In the genomic region with DNA sequence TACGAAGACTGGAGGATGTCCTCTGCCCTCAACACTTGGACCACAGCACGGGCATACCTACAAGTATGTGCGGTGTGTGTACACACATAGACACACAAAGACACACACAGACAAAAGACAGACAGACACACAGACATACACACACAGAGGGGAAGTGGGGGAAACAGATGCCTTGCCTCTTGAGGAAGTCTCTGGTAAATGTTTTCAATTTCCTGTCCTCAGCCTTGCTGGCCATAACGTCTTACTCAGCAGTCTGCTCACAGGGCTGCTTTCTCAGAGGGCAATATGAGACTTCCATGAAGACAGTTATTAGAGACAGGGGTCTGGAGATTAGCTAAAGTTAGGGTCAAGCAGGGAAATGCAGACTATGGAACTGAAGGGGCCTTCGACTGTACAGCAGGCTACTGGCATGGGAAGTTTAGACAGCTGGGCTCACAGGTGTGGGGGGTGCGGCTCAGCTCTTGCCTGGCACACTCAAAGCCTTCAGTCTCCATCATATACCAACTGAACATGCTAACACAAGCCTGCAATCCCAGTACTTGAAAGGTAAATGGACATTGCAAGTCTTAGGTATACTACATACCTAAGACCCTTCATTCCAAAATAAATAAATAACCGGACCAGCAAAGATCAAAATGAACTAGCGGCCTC, we compare ENCODE assay signal across 10 mouse cellular contexts.
DNase-seq lines count a peak whose midpoint lies in the region; ATAC-seq lines count a peak whose summit lies in the region.
"Had no signal": no experiment of that assay in that cellular context is flagged by ENCODE, and none has a peak within 500 bp of the region (broad histone marks: within the 10 kb centered on the region; RNA-seq: fewer than 3 reads in every experiment).

No protein-coding gene starts in this region.

- H3K4me3 ChIP-seq in hindbrain, embryonic 10.5 days = no peak overlapping the region
- no peak overlapping the region for H3K4me3 ChIP-seq in hindbrain, embryonic 12.5 days
- no peak overlapping the region for H3K4me3 ChIP-seq in forebrain, embryonic 12.5 days (replicated peaks)
- no peak overlapping the region for H3K4me3 ChIP-seq in midbrain, embryonic 13.5 days (replicated peaks)

- no peaks in the 10 kb centered on the region for H3K36me3 ChIP-seq in hindbrain, embryonic 10.5 days
- H3K36me3 ChIP-seq in hindbrain, embryonic 12.5 days = no peaks in the 10 kb centered on the region
- H3K36me3 ChIP-seq in forebrain, embryonic 12.5 days (replicated peaks) = no peaks in the 10 kb centered on the region
- H3K36me3 ChIP-seq in midbrain, embryonic 13.5 days = no peaks in the 10 kb centered on the region

- no peaks in the 10 kb centered on the region for H3K9me3 ChIP-seq in hindbrain, embryonic 10.5 days
- no peaks in the 10 kb centered on the region for H3K9me3 ChIP-seq in hindbrain, embryonic 12.5 days (replicated peaks)
- H3K9me3 ChIP-seq in forebrain, embryonic 12.5 days = no peaks in the 10 kb centered on the region
- no peaks in the 10 kb centered on the region for H3K9me3 ChIP-seq in midbrain, embryonic 13.5 days

- no peak for DNase-seq in hindbrain, embryonic 10.5 days (ENCODE audit: low spot score)
- no peak for DNase-seq in frontal cortex, adult 2 months (ENCODE audit: extremely low spot score in 1 of 2, low spot score in 1 of 2)
- DNase-seq in spleen, postnatal 4 days (ENCODE audit: low spot score in 2 of 2) = no peak
- DNase-seq in layer of hippocampus, adult 18-20 months (ENCODE audit: low spot score in 2 of 2) = no peak
- DNase-seq: gastrocnemius, postnatal 10 days had no signal

- no peaks in the 10 kb centered on the region for H3K27me3 ChIP-seq in hindbrain, embryonic 10.5 days (ENCODE audit: insufficient read depth, poor library complexity, severe bottlenecking)
- H3K27me3 ChIP-seq in hindbrain, embryonic 12.5 days = no peaks in the 10 kb centered on the region
- H3K27me3 ChIP-seq in forebrain, embryonic 12.5 days = no peaks in the 10 kb centered on the region
- H3K27me3 ChIP-seq in midbrain, embryonic 13.5 days = no peaks in the 10 kb centered on the region
- H3K27me3 ChIP-seq: Patski had no signal

- H3K4me1 ChIP-seq in hindbrain, embryonic 10.5 days (replicated peaks) = peaks cover 58% of the 10 kb centered on the region
- H3K4me1 ChIP-seq in hindbrain, embryonic 12.5 days = peaks cover 46% of the 10 kb centered on the region
- peaks cover 82% of the 10 kb centered on the region for H3K4me1 ChIP-seq in forebrain, embryonic 12.5 days
- H3K4me1 ChIP-seq in midbrain, embryonic 13.5 days (replicated peaks) = peaks cover 73% of the 10 kb centered on the region

- H3K4me2 ChIP-seq in hindbrain, embryonic 12.5 days (replicated peaks) = no peak overlapping the region
- no peak overlapping the region for H3K4me2 ChIP-seq in forebrain, embryonic 12.5 days
- H3K4me2 ChIP-seq in midbrain, embryonic 13.5 days (replicated peaks) = 0 out of 2 replicates have a peak overlapping the region, but pooled peaks have one; percentile 30

- no peak for ATAC-seq in hindbrain, embryonic 12.5 days (ENCODE audit: low FRiP score)
- peak; percentile 53 for ATAC-seq in CD4-positive, CD25-positive, alpha-beta regulatory T cell, adult 4 months
- 0 out of 2 replicates have a peak, but pooled peaks have one; percentile 36 for ATAC-seq in forebrain, embryonic 12.5 days (ENCODE audit: low FRiP score)
- no peak for ATAC-seq in midbrain, embryonic 13.5 days
- ATAC-seq: Patski had no signal

- H3K27ac ChIP-seq in hindbrain, embryonic 10.5 days = peak overlapping the region; percentile 81
- H3K27ac ChIP-seq in hindbrain, embryonic 12.5 days = no peak overlapping the region
- H3K27ac ChIP-seq in forebrain, embryonic 12.5 days = peak overlapping the region; percentile 84
- H3K27ac ChIP-seq in midbrain, embryonic 13.5 days = peak overlapping the region; percentile 66; the same call in 1 of the 2 replicates

- 77% methylated on average over 8 of the region's 8 CpGs for WGBS in hindbrain, embryonic 10.5 days
- WGBS in hindbrain, embryonic 12.5 days = 72% methylated on average over 8 of the region's 8 CpGs
- 63% methylated on average over 8 of the region's 8 CpGs for WGBS in forebrain, embryonic 12.5 days
- 67% methylated on average over 8 of the region's 8 CpGs for WGBS in midbrain, embryonic 13.5 days

- H3K9ac ChIP-seq in hindbrain, embryonic 12.5 days = no peak overlapping the region
- no peak overlapping the region for H3K9ac ChIP-seq in forebrain, embryonic 12.5 days
- no peak overlapping the region for H3K9ac ChIP-seq in midbrain, embryonic 13.5 days (replicated peaks)

Comparison
In these comparisons a context has a peak if more than half of its experiments do, and no peak if none do; other contexts are left out.
1. ATAC-seq: peak in CD4-positive, CD25-positive, alpha-beta regulatory T cell, adult 4 months (single experiment) and forebrain, embryonic 12.5 days (single experiment); none in hindbrain, embryonic 12.5 days (single experiment) and midbrain, embryonic 13.5 days (single experiment).